Mouse (Mus musculus) right cerebral cortex, postnatal 14 days (tissue): ENCODE data around the gene Bricd5.

Experiments used
- DNase-seq: peaks from one replicate; pipeline ENCODE4 v3.0.0; 2022

Bricd5 gene

DNA sequence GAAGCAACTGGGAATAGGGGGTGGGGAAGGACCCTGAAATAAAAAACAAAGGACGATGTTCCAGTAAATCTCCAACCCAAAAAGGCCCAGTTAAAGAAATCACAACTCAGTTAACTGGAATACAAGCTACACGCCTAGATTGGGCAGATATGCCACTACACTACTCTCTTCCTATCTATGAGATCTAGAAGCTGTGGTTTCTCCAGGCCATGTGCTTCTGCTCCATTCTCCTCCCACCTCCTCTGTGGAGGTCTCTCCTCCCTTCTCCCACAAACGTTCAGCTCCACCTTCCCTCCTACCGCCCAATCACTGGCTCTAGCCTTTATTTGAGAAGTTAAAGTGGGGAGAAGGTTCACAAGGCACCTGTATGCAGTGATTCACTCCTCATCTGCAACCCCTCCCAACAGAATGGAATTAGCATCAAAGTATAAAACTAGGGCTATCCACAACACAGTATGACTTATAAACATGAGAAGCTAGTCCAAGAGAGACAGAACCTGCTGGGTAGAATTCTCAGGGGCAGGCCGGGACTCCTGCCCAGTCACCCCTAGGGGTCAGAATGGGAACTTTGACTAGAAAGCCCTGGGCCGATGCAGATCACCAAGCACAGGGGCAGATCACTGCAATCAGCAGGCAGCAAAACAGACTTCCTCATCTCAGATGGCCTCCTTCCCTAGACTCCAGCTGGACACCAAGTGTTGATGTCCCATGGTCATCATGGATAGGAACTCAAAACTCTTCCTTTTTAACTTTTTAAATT, 10.1 kb upstream of the Bricd5 start:
- DNase-seq: no peak

DNA sequence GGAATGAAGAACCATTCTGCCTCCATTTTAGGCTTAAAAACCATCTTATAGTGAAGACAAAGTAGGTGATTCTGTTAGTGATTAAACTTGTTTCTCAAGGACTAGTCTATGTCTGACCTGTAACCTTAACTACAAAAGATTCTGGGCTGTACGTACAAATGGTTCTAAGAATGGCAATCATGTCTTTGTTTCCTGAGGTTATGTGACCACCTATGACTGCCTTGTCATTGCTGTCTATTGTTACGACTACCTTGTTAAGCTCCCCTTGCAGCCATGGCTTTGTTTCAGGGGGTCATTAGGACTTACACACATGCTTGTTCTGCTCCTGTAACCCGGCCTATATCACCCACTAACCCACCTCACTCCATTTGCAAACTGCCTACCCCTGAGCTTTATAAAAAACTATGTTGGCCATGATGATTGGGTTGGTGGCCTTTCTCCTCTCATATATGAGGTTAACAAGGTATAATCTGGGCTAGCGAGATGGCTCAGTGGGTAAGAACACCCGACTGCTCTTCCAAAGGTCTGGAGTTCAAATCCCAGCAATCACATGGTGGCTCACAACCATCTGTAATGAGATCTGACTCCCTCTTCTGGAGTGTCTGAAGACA, 4.9 kb upstream of the Bricd5 start:
- no peak for DNase-seq

DNA sequence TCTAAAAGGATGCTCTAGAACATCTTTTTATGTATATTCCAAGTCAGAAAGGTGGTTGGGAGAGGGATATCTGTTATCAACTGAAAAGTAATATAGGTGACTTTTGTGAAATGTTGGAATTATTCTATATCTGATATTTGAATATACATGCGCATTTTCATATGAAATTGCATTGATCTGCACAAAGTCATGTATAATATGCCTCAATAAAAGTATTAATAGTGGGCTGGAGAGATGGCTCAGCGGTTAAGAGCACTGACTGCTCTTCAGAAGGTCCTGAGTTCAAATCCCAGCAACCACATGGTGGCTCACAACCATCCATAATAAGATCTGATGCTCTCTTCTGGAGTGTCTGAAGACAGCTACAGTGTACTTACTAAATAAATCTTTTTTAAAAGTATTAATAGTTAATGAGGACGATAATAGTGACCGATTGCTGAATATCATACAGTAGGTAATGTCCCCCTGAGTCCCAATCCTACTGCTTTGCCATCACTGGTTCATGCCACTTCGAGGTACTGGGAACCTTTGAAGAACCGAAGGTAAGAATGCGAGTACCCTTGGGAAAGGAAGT, 4.3 kb upstream of the Bricd5 start:
- no peak for DNase-seq

DNA sequence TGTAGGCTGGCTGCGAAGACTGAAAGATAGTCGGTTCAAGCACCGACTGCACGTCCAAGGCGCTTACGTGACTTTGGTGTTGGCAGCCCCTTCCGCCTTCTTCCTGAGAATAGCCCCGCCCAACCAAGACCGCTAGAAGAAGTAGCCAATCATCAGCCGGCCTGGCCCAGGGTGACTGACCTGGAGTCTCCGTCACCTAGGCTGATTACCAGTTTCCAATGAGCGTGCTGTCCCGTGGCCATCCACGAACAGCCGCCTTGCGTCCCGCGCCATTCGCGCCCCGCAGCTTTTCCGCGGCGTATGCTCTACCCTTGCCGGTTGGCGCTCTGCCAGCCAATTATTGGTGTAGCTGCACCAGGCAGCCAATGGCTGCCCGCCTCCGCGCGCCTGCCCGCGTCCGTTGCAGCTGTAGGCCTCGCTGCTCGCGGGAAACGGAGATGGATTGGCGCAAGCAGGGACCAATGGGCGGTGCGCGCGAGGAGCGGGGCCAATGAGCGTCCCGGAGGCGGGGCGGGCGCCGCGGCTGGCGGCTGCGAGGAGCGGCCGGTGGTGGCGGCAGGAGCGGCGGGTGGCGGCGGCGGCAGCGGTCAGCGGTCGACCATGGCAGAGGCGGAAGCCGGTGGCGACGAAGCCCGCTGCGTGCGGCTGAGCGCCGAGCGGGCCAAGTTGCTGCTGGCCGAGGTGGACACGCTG, 3.6 kb upstream of the Bricd5 start, which contains the start of the genes E4f1 and Pgp:
Gene E4f1 (minus strand): TSS at position 404 of the 693 bp plus-strand sequence.
Gene Pgp (plus strand): TSS at position 483 of the 693 bp plus-strand sequence.
- peak; percentile 100 for DNase-seq

DNA sequence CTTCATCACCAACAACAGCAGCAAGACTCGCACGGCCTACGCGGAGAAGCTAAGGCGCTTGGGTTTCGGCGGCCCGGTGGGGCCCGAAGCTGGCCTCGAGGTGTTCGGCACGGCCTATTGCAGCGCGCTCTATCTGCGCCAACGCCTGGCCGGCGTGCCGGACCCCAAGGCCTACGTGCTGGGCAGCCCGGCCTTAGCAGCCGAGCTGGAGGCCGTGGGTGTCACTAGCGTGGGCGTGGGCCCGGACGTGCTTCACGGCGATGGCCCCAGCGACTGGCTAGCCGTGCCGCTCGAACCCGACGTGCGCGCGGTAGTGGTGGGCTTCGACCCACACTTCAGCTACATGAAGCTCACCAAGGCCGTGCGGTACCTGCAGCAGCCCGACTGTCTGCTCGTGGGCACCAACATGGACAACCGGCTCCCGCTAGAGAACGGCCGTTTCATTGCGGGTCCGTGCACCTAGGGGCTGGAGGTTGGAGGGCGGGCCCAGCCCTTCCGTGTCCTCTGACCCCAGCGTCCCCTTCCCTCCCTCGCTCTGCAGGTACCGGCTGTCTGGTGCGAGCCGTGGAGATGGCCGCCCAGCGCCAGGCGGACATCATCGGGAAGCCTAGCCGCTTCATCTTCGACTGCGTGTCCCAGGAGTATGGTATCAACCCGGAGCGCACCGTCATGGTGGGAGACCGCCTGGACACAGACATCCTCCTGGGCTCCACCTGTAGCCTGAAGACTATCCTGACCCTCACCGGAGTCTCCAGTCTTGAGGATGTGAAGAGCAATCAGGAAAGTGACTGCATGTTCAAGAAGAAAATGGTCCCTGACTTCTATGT, 2.8 kb upstream of the Bricd5 start:
- DNase-seq: peak; percentile 56

DNA sequence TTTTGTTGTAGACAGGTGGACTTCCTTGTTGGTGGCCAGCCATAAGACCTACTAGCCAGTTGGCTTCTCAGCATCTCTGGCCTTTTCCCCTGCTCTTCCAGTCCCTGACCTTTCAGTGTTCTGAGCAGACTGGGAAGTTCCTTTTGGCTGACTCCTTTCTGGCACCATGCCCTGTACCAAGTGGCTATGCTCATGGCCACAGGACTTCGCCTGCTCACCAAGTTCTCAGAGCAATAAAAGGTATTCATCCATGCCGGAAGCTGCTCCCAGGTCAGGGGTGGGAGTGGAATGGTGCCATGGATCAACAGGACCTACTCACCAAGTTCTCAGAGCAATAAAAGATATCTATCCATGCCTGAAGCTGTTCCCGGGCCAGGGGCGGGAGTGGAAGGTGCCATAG, 1.2 kb upstream of the Bricd5 start:
- DNase-seq: no peak

DNA sequence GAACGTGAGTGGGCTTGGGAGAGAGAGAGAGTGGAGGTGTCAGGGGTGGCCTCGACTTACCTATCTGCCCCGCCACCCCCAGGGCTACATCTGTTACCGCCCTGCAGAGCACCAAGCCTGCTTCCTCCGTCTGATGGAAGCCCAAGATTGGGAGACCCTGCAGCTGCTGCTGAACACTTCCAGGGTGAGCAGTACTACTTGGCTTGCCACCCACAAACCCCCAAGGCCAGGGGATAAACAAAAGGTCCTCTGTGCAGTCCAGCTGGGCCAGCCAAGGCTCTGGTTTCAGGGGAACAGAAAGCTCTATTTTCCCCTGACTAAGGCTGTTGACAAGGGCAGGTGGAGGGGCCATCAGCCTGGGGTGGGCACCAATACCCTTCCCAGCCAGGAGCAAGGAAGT, 873 bp downstream of the Bricd5 start:
- no peak for DNase-seq

DNA sequence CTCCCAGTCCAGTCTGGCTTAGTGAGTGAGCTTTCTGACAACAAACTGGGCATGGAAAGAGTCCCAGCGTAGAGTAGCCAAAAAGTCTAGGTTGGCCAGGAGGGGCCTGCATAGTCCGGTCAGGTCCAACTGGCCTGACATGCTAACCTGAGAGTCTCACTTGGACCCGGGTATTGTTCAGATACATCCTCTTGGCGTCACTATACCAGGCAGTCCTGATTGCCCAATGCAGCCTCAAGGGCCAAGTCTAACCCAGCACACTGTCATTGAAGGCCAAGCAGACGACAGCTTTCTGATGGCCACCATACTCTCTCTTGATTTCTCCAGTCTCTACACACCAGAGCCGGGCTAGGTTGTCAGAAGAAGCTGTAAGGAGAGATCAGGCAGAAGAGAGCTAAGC, 1.9 kb downstream of the Bricd5 start:
- no peak for DNase-seq

DNA sequence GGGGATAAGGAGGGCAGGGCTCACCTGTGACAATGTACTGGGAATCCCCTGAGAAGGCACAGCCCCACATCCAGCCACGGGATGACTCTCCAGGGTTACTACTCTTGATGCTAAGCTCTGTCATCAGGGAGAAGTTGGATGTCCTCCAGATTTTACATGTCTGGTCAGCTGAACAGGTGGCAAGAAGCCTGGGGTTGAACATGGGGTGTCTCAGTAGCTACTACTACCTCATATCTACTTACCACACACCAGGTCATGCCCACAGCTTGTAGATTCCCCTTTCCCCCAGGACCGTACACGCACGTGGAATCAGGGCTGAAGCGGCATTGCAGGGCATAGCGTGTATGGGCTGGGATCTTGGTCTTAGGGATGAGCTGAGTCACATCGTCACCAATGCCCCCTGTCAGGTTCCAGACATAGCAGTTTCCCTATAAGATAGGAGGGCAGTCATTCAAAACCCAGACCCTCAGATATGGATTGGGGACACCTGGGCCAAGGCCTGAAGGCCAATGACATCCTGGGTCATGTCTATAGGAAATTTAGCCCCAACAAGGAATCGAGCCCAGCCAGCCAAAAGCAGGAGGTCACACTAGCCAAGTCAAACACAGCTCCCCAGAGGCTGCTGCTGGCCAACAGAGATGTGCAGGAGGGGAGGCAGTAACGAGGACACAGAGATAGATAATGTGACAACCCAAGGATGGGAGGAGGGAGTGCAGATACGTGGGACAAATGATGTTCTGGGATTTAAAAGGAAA, 2.5 kb downstream of the Bricd5 start:
- DNase-seq: no peak

DNA sequence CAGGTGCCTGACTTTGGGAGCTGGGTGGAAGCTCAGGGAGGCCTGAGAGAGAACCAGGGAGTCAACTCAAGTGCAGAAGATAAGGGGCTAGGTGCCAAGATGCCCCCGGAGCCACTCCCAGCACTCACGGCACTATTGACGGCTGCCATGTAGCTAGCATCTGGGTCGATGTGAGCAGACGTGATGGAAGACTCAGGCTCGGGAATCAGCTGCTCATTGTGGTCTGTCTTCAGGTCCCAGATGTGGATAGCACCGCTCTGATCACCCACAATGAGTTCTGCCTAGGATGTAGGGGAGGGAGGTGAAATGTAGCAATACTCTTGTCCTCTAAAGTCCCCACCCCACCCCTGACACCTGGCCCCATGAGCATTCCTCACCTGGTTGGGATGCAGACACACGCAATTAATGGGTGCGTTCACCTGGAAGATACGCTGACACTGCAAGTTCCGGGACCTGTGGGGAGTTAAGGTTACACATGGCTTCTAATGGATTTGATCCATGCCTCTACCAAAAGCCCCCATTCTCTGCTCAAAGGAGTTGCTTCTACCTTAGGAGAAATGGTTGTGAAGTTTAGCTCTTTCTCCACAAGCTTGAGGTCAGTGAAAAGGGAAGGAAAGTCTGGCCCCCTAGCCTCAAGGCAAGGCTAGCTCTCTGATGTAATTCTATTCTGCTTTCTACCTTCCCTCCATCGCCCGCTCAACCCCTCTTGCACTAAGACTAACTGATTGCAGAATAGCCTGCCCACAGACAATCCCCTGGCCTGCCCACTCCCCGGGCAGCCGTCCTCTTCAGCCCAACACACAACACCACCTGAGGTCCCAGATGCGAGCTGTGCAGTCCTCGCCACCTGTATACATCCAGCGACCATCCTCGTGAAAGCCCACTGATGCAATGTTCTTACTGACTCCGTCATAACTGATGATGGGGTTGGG, 3.6 kb downstream of the Bricd5 start:
- no peak for DNase-seq

DNA sequence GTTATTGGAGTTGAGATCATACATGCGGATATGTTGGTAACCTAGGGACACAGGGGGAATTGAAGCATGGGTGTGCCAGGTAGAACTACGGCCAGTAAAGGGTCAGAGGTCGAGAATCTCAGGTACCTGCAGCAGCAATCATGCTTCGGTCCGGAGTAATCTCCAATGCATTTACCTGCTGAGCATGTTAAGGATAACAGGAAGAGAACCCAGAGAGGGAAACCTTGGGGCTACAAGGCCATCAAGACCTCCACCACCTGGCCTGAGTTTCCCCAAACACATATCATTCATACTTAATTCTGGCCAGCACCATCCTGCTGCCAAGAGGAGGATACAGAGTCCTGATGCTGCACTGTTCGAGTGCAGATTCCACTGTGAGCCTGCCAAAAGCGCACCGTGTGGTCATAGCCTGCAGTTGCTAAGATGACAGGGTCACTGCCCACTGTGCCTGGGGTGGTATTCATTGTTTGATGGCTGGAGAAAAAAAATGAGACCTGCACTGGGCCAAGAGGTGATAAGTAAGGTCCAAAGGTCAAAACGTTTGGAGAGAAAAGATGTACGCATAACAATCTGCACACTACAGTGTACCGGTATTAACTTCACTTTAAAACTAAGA, 4.4 kb downstream of the Bricd5 start:
- no peak for DNase-seq

DNA sequence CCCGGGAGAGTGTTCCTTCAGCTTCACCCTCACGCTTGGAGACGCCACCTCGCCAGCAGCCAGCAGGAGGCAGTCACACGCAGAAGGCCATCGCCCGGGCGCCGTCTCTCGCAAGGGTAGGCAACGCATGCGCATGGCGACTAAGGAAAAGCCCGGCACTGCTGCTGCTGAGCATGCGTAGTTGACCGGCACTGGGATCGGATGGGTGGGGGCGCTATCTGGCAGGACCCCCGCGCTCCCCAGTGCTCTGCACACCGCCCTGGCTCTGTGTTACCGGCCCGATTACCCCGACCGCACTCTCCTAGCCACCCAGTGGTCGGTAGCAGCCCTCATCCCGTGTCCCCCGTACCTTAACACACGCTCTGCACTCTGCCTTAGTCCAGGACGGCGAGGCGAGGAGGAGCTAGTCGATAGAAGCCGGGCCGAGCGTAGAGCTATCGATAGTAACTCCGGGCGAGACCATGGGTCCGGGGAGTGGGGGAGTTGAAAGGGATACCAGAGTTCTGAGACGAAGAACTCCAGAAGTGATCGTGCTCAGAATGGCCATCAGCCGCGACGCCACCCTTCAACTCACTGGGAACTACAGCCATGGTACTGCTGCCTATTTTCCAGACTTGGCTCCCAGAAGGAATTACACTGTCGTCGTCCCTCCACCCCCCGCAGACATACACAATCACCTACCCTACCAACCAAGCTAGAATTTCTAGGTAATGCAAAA, 5.1 kb downstream of the Bricd5 start, which contains the start of gene Mlst8:
Gene Mlst8 (minus strand): TSS at position 416 of the 718 bp plus-strand sequence.
- DNase-seq: peak; percentile 98

DNA sequence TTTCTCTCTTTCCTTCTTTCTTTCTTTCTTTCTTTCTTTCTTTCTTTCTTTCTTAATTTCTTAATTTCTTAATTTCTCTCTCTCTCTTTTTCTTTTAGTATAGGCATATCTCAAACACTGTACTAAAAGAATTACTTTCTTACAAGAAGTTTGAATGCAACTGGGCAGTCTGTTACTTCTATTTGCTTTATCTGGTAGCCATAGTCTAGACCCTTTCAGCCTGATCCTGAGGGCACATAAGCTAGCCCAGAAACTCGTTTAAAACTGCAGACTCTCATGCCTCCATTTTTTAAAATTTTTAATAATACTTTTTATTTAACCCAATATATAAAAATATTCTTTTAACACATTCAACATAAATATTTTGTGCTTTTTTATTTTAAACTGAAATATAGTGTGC, 5.7 kb downstream of the Bricd5 start:
- DNase-seq: no peak

DNA sequence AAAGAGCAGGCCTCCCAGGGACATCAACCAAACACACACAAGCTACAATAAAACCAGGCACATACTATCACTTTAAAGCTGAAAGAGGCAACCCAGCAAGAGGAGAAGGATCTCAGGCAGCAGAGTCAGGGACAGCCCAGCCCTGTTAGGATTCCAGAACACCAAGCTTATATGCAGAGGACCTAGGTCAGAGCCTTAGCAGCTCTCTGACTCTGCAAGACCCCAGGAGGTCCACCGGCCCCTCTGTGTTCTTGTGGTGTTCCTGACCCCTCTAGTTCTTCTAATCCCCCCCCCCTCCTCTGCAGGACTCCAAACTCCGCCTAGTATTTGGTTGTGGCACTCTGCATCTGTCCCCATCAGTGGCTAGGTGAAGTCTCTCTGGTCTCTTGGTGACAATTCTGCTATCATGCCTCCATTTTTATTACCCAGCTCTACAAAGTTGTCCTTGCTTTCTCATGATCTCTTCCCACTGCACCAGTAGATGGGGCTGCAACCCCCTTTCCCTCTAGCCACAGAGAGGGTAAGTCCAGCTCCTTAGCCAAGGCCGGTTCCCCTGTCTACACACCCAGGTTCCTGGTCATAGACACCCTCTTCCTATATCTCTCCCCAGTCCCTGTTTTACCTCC, 6.6 kb downstream of the Bricd5 start:
- DNase-seq: no peak

DNA sequence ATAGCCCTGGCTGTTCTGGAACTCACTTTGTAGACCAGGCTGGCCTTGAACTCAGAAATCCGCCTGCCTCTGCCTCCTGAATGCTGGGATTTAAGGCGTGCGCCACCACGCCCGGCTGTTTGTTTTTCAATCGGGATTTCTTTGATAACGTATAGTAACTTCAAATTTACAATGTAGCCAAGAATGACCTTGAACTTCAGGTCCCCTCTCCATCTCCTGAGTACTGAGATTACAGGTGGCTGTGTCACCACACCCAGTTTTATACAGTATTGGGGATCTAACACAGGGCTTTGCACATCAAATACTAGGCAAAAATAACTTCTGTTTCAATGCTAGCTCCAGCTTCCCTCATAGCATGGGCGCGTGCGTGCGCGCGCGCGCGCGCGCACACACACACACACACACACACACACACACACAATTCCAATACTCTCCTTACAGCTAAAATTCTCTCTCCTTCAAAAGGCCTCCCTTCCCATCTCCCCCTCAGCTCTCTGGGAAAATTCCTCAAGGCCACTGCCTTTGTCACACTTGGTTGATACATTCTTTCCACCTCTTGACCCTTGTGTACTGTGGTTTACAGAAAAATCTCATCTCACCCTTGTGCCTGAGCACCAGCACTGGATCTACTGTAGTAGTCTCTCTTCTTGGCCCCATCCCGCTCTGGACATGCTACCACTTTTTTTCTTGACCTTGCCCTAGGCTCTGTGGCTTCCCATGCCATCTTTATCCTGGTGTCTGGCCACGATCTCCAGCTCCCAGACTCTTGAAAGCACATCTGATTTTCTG, 7.5 kb downstream of the Bricd5 start:
- DNase-seq: no peak

DNA sequence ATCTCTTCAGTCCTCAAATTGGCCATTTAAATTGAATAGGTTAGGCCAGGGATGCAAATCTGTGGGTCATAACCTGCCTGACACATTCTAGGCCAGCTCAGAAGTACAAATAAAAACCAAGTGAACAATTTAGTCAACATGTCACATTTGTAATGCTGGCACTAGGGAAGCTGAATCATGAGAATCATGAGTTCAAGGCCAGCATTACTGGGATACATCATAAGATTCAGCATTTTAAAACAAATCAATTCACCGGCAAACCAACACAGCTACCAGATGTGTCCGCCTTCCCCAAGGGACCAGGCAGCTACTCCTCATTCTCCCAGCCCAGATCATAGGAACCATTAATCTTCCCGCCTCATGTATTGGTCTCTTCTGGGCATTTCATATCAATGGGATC, 9.8 kb downstream of the Bricd5 start:
- DNase-seq: no peak

DNA sequence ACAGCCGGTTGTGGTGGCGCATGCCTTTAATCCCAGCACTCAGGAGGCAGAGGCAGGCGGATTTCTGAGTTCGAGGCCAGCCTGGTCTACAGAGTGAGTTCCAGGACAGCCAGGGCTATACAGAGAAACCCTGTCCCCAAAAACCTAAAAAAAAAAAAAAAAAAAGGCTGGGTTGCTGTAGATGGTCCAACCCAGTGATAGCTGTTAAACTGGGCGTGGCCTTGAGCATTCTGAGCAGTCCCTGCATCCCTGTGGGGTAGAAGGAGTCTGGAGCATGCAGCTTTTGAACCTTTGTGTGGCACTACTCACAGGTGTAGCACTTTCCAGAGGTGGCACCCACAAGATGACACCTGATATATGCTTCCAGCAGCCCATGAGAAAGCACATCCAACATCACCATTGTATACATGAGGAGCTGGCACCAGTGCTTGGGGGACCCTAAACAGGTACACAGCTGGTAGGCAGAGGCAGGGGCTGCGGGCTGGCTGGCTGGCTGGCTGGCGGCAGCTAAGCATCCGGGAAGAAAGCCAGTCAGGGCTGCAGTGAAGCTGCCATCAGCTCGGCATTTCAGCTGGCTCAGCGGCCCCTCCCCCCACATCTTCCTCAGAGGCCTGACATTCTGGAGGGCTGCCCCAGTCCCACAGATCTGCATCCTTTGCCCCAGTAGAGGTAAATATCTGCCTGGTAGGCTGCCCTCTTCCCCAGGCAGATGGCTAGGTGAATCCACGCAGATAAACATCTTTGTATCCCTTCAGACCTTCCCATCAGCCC, 11.6 kb downstream of the Bricd5 start:
- peak; percentile 79 for DNase-seq
